Mouse (Mus musculus) heart, embryonic 14.5 days (tissue): ENCODE data around the gene Gm11639. TPM values are rescaled to one million over a fixed set of nuclear protein-coding genes. Genes with fewer than 3 reads are reported as not detected.

ENCODE experiments used
- ATAC-seq: fragments of 200-750 bp; cut with Nextera tagmentation; 2 replicates; pipeline ENCODE4 v1.8.0; 2017; ENCODE audit warnings: low read depth, moderate TSS enrichment; ENCODE audit not compliant: insufficient number of reproducible peaks, insufficient read depth, low FRiP score
- H3K27ac ChIP-seq, 2 experiments: fragments of 200-500 bp in 1 of 2; fragments of 300-500 bp in 1 of 2; sonication (generic) in 1 of 2; replicated peaks in 1 of 2; 2 replicates each; pipeline ENCODE4 v1.5.1; 2012 to 2014; ENCODE audit warnings: low read depth in 2 of 2, low read length in 2 of 2, control low read depth in 1 of 2, mild to moderate bottlenecking in 1 of 2, mixed read lengths in 1 of 2; ENCODE audit not compliant: control insufficient read depth in 1 of 2, insufficient read depth in 1 of 2
- H3K27me3 ChIP-seq: fragments of 300-500 bp; sonication (generic); 2 replicates; pipeline ENCODE4 v1.6.1; 2014; ENCODE audit warnings: mild to moderate bottlenecking, low read length, control low read depth; ENCODE audit not compliant: control insufficient read depth, insufficient read depth
- H3K36me3 ChIP-seq: fragments of 300-500 bp; sonication (generic); 2 replicates; pipeline ENCODE4 v1.6.1; 2014; ENCODE audit warnings: mild to moderate bottlenecking, control low read depth, low read length, mixed read lengths; ENCODE audit not compliant: control insufficient read depth, insufficient read depth
- H3K4me1 ChIP-seq, 2 experiments: fragments of 200-500 bp in 1 of 2; fragments of 300-500 bp in 1 of 2; sonication (generic) in 1 of 2; 2 replicates each; pipeline ENCODE4 v1.6.1; 2012 to 2014; ENCODE audit warnings: low read length in 2 of 2, control low read depth in 1 of 2, mixed read lengths in 1 of 2; ENCODE audit not compliant: control insufficient read depth in 2 of 2, insufficient read depth in 2 of 2
- H3K4me2 ChIP-seq: fragments of 300-500 bp; sonication (generic); 2 replicates; pipeline ENCODE4 v1.6.1; 2014; ENCODE audit warnings: mild to moderate bottlenecking, low read length
- H3K4me3 ChIP-seq, 2 experiments: fragments of 200-500 bp in 1 of 2; fragments of 300-500 bp in 1 of 2; sonication (generic) in 1 of 2; 2 replicates each; pipeline ENCODE4 v1.5.1; 2012 to 2014; ENCODE audit warnings: low read length in 2 of 2, mild to moderate bottlenecking in 2 of 2, control low read depth in 1 of 2, low read depth in 1 of 2, moderate library complexity in 1 of 2; ENCODE audit not compliant: control insufficient read depth in 1 of 2, insufficient read depth in 1 of 2
- H3K9ac ChIP-seq: fragments of 300-500 bp; sonication (generic); 2 replicates; pipeline ENCODE4 v1.6.1; 2014; ENCODE audit warnings: mild to moderate bottlenecking, low read length
- H3K9me3 ChIP-seq: fragments of 300-500 bp; sonication (generic); 2 replicates; pipeline ENCODE4 v1.6.1; 2016; ENCODE audit warnings: low read length, control low read depth; ENCODE audit not compliant: control insufficient read depth
- WGBS: fragments of 180-500 bp; shearing (Covaris S2); extraction: QIAGEN DNeasy Blood & Tissue Kit; methylation state at CpG from one replicate; pipeline ENCODE4 v1.1.7; 2014; 5-methylcytosine and 5-hydroxymethylcytosine counted together
- polyA plus RNA-seq: library from polyadenylated mRNA; unstranded; fragments of >200 nt; fragmentation: Nextera tagmentation; extraction: Ambion mirVana; gene quantifications from 2 replicates; pipeline ENCODE4 v1.2.1, GENCODE M21; 2014

Gm11639 gene
- polyA plus RNA-seq, 1 experiment from 2014 or later, result not detected

DNA sequence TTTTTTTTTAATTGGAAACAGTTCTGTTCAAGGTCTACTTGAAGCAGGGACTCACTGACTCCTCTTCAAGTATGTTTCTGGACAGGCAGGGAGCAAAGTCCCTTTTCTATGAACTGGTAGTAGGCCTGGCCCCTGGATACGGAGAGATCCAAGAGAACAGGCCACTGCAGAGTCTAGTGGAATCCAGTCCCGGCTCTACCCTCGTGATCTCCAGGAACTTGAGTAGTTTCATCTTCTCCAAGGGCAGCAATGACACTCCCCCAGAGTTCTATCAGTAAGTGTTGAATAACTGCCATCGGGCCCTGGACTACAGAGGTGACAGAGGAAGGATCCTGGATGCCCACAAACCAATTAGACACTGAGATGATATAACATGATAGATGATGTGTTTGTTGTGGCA, 470.4 kb downstream of the Gm11639 start:
- H3K4me3 ChIP-seq, result no peak overlapping the region
- H3K9me3 ChIP-seq, result no peaks in the 10 kb centered on the region
- no peak overlapping the region for H3K27ac ChIP-seq
- H3K4me1 ChIP-seq, result peaks cover 25 to 28% of the 10 kb centered on the region in 2 experiments
- H3K9ac ChIP-seq, result no peak overlapping the region
- no peak overlapping the region for H3K4me2 ChIP-seq
- 37% methylated on average over 4 of the region's 4 CpGs for WGBS
- H3K27me3 ChIP-seq, result no peaks in the 10 kb centered on the region
- no peaks in the 10 kb centered on the region for H3K36me3 ChIP-seq
- no peak for ATAC-seq

DNA sequence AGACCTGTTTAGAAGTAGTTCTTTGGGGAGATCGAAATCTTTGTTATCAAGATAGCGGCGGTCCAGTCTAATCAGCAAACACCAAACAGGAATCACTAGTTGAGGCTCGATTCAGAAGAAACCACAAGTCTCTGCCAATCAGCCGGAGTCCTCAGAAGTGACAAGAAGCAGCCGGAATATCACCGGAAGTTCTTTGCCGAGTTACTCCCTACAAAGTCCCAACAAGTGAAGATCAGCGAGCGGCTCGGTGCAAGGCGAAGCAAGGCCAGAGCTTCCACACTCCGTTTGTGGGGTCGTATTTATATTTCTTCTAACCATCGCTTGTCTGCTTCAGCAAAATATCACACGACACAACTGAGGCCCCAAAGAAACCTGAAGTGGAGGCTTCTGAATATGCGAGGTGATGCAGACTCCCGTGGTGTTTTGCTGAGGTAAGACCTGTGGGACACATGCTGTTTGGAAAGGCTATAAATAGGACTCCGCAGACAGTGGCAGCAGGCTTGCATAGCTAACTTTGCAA, 471.3 kb downstream of the Gm11639 start:
- Histone ChIP-seq H3K9ac (peak overlapping the region; percentile 49), H3K4me1 (peaks cover 22 to 27% of the 10 kb centered on the region in 2 experiments), H3K27me3 (no peaks in the 10 kb centered on the region), H3K4me3 (peak overlapping the region in 1 of 2 experiments; percentile 12; a peak in 1 of 4 replicates), H3K9me3 (no peaks in the 10 kb centered on the region), H3K27ac (peak overlapping the region; percentile 79 to 89), H3K36me3 (no peaks in the 10 kb centered on the region), H3K4me2 (peak overlapping the region; percentile 47)
- WGBS, result 54% methylated on average over 19 of the region's 19 CpGs
- no peak for ATAC-seq

DNA sequence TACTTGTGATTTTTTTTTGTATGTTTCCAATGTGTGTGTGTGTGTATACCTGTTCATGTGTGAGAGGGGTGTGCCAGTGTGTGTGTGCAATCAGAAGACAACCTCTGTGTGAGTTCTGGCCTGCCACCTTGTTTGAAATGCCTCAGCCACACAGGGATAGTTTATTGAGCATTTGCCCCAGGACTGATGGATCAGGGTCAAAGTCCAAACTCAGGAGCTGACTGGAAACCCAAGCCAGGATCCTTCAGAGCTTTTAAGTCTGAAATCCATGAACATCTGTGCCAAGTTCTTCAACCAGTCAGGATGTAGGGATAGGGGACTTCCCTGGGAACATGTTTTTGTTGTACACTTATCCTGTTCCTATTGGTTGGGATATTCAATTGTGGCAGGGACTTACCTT, 472.5 kb downstream of the Gm11639 start:
- no peak overlapping the region for H3K9ac ChIP-seq
- H3K27ac ChIP-seq, result no peak overlapping the region
- H3K36me3 ChIP-seq, result no peaks in the 10 kb centered on the region
- no peaks in the 10 kb centered on the region for H3K27me3 ChIP-seq
- no peak overlapping the region for H3K4me2 ChIP-seq
- peaks cover 18 to 21% of the 10 kb centered on the region in 2 experiments for H3K4me1 ChIP-seq
- peaks cover 6% of the 10 kb centered on the region for H3K9me3 ChIP-seq
- no peak for ATAC-seq
- H3K4me3 ChIP-seq, result no peak overlapping the region

DNA sequence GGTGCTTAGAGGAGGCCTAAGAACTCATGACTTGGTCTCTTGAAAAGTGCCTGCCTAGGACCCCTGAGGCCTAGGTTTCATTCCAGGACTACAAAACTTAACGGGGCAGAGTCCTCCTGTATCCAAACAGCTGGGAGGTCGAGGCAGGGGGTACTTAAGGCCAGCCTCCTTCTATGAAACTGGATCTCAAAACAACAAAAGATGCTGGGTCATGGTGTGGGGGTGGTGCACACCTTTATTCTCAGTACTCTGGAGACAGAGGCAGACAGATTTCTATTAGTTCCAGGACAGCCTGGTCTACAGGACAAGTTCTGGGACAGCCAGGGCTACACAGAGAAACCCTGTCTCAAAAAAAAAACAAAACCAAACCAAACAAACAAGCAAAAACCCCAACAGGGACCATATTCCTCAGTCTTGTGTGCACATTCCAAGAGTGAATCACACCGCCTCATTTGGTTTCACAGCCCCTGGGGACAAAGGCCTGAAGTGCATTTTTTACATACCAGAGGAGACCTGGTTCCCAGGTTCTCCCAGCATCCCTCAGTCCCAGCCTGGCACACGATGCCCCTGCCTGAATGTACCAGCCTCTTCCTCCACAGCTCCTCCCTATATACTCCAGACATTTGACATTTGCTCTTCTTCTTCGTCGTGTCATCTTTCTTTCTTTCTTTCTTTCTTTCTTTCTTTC, 474.3 kb downstream of the Gm11639 start:
- 52% methylated on average over 6 of the region's 6 CpGs for WGBS
- Histone ChIP-seq H3K27ac (no peak overlapping the region), H3K4me2 (no peak overlapping the region), H3K4me1 (peaks cover 7 to 11% of the 10 kb centered on the region in 2 experiments), H3K9me3 (peaks cover 11% of the 10 kb centered on the region), H3K9ac (no peak overlapping the region), H3K27me3 (no peaks in the 10 kb centered on the region; the same call in 1 of the 2 replicates), H3K36me3 (no peaks in the 10 kb centered on the region), H3K4me3 (no peak overlapping the region)
- ATAC-seq, result no peak

DNA sequence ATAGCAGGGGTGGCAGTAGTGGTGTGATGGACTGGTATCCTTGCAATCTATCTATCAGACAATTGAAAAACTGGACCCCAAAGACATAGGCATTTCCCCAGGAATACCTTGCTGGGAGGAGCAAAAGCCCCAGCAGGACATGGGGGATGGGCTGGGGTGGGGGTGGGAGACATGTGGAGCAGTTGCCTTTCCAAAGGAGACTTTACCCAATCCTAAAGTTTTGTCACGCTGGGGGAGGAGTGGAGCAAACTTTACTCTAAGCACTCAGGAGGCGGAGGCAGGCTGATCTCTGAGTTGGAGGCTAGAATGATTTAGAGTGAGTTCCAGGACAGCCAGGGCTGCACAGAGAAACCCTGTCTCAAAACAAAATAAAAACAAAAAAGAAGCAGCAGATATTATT, 475.9 kb downstream of the Gm11639 start:
- ATAC-seq, result no peak
- 76% methylated on average over 2 of the region's 2 CpGs for WGBS
- no peak overlapping the region for H3K9ac ChIP-seq
- no peak overlapping the region for H3K4me2 ChIP-seq
- H3K4me3 ChIP-seq, result no peak overlapping the region
- no peaks in the 10 kb centered on the region for H3K36me3 ChIP-seq
- no peak overlapping the region for H3K27ac ChIP-seq
- peaks cover 19% of the 10 kb centered on the region for H3K9me3 ChIP-seq
- peaks cover 5 to 6% of the 10 kb centered on the region in 2 experiments; a peak in 3 of 4 replicates for H3K4me1 ChIP-seq
- peaks cover 3% of the 10 kb centered on the region; the same call in 1 of the 2 replicates for H3K27me3 ChIP-seq

DNA sequence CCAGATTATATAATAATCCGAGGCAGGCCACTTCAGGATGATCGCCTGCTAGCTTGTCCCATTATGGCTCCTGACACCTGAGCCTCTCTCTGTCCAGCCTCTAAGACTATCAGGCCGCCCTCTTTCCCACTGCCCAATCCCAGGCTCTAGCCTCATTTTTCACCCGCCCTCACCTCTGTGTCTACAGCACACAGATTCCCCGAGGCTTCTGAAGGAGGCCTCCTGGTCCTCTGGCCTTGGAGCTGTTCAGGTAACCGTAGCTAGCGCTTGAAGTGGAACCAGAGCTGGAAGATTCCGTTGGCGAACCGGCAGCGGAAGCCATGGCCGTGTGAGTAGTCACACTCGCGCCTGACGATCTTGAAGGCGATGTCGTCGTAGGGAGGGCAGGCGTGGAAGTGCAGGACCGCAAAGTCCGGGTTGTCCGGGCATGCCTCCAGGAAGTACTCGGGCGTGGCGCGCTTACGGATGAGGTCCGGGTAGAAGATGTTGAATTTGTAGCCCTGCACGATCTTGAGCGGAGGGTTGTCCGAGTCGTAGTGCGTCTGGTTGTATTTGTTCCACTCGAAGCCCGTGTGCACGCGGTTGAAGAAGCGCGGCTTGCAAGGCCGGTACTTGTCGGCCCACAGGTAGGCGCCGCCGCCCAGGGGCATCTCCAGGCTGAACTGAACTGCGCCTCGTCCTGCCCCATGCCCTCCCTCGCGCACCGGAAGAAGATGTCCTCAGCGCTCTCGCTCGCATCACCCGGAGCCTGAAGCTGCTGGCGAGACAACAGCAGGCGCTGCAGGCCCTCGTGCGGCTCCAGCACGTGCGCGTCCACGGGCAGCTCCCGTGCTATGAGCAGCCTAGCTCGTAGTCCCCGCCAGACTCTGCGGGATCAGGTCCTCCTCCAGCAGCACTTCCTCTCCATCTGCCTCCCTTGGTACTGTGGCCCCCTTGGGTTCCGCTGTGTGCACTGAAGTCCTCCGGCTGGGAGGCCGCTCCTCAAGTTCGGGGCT, 479.3 kb downstream of the Gm11639 start:
- peaks cover 3% of the 10 kb centered on the region; the same call in 1 of the 2 replicates for H3K27me3 ChIP-seq
- no peak overlapping the region for H3K9ac ChIP-seq
- ATAC-seq, result no peak
- no peak overlapping the region for H3K4me2 ChIP-seq
- H3K36me3 ChIP-seq, result no peaks in the 10 kb centered on the region
- no peak overlapping the region for H3K27ac ChIP-seq
- 70% methylated on average over 69 of the region's 69 CpGs for WGBS
- H3K4me3 ChIP-seq, result no peak overlapping the region
- peaks cover 19% of the 10 kb centered on the region for H3K9me3 ChIP-seq
- no peaks in the 10 kb centered on the region for H3K4me1 ChIP-seq

DNA sequence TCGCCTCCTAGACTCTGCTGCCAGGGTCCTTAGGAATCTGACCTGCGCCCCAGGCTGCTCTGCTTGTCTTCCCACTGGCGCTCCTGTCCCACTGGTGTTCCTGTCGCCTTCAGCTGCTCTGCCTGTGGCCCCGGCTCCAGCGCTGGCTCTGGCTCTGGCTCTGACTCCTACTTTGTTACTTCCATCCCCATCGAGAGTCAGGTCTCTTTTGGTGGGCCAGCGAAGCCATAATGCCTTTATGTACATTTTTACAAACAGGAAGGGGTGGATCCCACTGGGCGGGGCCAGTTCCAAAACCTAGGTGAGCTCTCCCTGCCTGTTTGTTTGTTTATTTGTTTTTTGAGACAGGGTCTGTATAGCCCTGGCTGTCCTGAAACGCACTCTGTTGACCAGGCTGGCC, 481.3 kb downstream of the Gm11639 start:
- WGBS, result 90% methylated on average over 10 of the region's 10 CpGs
- Histone ChIP-seq H3K27ac (no peak overlapping the region), H3K4me2 (no peak overlapping the region), H3K36me3 (no peaks in the 10 kb centered on the region), H3K9ac (no peak overlapping the region), H3K9me3 (peaks cover 19% of the 10 kb centered on the region), H3K4me3 (no peak overlapping the region), H3K4me1 (no peaks in the 10 kb centered on the region), H3K27me3 (peaks cover 3% of the 10 kb centered on the region; the same call in 1 of the 2 replicates)
- ATAC-seq, result no peak
